Mouse (Mus musculus) heart, postnatal 4 days (tissue): ENCODE measurements at regions not wholly inside any gene's neighbourhood (a gene's known extent, or its start where the extent isn't known, plus 50 kb on each side); places are given as distances from the start of the nearest gene placed in this dataset.

ENCODE experiments used
- DNase-seq: peaks from one replicate; pipeline ENCODE4 v3.0.0; 2021

DNA sequence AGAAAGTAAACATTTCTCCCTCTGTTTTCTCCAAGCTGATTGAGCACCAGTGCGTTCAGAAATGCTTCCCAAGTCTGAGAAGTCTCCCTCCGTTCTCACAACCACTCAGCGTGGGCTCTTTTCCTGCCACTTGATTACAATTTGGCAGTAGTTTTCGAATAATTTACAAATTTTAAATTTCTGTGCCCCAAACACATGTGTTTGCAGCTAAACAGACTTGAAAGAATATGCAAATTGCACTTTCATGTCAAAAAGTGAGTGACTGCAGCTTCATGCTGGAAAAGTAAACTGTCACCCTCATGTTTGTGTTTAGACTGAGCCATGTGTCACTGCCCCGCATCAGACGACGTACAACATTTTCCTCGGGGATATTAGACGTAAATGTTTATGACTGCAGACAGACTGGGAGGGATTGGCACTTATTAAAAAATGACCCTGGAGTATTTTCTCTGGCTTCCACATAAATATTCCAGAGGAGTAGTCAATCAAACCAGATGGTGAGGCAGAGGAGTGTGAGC, 70.6 kb upstream of the Six2 start:
- no peak for DNase-seq

DNA sequence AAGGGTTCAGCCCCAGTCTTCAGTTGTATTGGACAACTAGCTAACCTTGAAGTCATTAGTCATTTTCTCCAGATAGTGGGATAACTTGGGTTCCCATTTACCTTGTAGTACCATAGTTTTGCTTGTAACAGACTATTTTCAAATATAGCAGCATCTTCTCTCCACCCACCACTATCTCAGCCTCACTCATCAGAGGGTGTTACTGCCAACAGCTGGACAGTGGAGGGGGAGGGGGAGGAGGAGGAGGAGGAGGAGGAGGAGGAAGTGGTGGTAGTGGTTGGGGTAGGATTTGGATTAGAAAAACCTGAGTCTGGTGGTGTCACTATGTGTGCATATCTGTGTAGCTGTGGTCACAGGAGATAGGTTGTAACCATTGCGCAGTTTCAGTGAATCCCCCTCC, 69.6 kb upstream of the Six2 start:
- DNase-seq: no peak

DNA sequence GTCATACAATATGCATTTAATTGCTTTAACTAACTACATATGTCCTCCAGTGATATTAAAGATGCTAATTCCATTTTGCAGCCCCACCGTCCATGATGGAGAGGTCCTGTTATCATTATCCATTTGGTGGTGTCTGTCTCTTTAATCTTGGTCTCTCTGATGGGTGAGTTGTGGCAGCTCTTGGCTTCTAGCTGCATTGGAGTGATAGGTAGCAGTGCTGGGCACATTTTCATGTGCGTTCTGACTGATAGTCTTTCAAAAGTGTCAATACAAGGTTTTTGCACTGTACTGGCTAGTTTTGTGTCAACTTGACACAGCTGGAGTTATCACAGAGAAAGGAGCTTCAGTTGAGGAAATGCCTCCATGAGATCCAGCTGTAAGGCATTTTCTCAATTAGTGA, 67.5 kb upstream of the Six2 start:
- no peak for DNase-seq

DNA sequence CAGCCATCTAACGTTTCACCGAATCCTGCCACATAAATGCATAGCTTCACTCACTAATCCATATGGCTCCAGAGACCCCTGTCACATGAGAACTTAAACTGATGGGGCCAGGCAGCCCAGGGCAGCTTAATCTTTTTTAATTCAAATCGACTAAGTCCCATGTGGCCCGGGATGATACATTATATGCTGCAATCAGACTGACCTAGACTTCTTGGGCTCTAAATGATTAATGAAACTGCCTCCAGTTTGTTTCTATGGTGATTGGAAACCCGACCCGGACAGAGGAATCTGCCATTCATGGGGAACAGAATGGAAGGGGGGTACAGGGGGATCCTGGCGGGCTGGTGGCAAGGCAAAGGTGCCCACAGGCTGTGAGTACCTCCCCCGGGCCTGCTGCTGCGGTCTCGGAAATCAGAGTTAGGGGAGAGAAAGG, 60.6 kb upstream of the Six2 start:
- DNase-seq: no peak

DNA sequence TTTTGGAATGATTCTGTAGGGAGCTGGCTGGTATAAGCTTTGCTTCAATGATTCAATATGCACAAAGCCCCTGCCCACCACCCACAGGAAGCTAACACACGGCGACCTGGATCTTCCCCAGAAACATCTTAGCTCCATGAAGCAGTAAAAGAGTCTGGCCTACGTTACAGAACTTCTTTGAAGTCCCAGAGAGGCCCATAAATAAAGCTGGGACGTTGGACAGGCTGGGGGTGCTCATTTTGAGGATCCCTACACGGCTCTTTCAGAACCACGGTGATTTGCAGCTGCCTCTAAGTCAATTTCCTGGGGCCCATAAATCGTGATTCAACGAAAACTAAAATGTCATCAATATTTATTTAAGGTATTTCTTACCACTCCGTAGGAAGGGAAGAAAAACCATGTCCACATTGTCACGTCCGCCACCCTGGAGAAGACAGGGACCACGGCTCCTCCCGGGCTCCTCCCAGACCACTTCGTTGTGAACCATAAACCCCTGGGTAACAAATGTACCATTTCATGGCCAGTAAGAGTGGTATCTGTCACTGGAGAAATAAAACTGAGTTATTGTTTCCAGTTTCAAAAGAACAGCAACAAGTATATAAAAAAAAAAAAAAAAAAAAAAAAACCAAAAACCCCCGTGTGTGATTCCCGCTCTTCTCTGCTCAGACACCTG, 60.0 kb upstream of the Six2 start:
- no peak for DNase-seq
